Mouse (Mus musculus) thymus, adult 2 months (tissue): ENCODE results near the gene Trabd2b. TPM values are rescaled to one million over a fixed set of nuclear protein-coding genes. Genes with fewer than 3 reads are reported as not detected.

Experiments
- DNase-seq: peaks from one replicate; pipeline ENCODE4 v3.0.0; 2021
- H3K27ac ChIP-seq: fragments of 200-500 bp; 2 replicates; pipeline ENCODE4 v1.5.1; 2012; ENCODE audit warnings: low read length, control low read depth; ENCODE audit not compliant: control insufficient read depth, insufficient read depth
- H3K27me3 ChIP-seq: fragments of 200-500 bp; 2 replicates; pipeline ENCODE4 v1.6.1; 2012; ENCODE audit warnings: mild to moderate bottlenecking, low read length, moderate library complexity, mixed read lengths; ENCODE audit not compliant: control insufficient read depth, insufficient read depth
- H3K36me3 ChIP-seq: fragments of 200-500 bp; 2 replicates; pipeline ENCODE4 v1.6.1; 2012; ENCODE audit warnings: mild to moderate bottlenecking, low read length, moderate library complexity; ENCODE audit not compliant: control insufficient read depth, insufficient read depth
- H3K4me1 ChIP-seq: fragments of 200-500 bp; replicated peaks from 2 replicates; pipeline ENCODE4 v1.6.1; 2012; ENCODE audit warnings: low read length; ENCODE audit not compliant: control insufficient read depth, insufficient read depth
- H3K4me3 ChIP-seq: fragments of 200-500 bp; 2 replicates; pipeline ENCODE4 v1.5.1; 2012; ENCODE audit warnings: mild to moderate bottlenecking, low read length, control low read depth, moderate library complexity; ENCODE audit not compliant: control insufficient read depth, insufficient read depth
- CTCF ChIP-seq: fragments of 200-500 bp; IDR thresholded peaks from 2 replicates; pipeline ENCODE4 v1.5.1; 2012; ENCODE audit warnings: mild to moderate bottlenecking, control low read depth, low read length, moderate library complexity, borderline replicate concordance; ENCODE audit not compliant: control insufficient read depth, poor library complexity, insufficient read depth; ENCODE audit errors: extremely low read depth
- POLR2A ChIP-seq: fragments of 200-500 bp; IDR thresholded peaks from 2 replicates; pipeline ENCODE4 v1.6.1; 2012; ENCODE audit warnings: mild to moderate bottlenecking, low read length, control low read depth, moderate library complexity; ENCODE audit not compliant: control insufficient read depth, poor library complexity, insufficient read depth; ENCODE audit errors: extremely low read depth
- WGBS: fragments of 180-500 bp; shearing (Covaris S2); methylation state at CpG from one replicate; pipeline ENCODE4 v1.1.7; 2018; 5-methylcytosine and 5-hydroxymethylcytosine counted together
- polyA plus RNA-seq: library from polyadenylated mRNA; depleted of rRNA; stranded (reverse); fragments of >200 nt; gene quantifications from 2 replicates; pipeline ENCODE4 v1.2.3, GENCODE M21; 2012; rRNA removed

The Trabd2b gene
- polyA plus RNA-seq = 0.88 and 1.5 TPM in 2 replicates

GRCm38 (mm10) chr4:114406355-114407101 lies at the start of gene Trabd2b:
Gene Trabd2b (plus strand): TSS chr4:114406724.
- 8% methylated on average over 61 of the region's 61 CpGs for WGBS
- no peak within 1 kb of the TSS for H3K27ac ChIP-seq
- H3K4me3 ChIP-seq = peak within 1 kb of the TSS; percentile 38
- TF ChIP-seq CTCF (no peak), POLR2A (no peak)
- peaks cover 3% of the 10 kb centered on the region; the same call in 1 of the 2 replicates for H3K4me1 ChIP-seq
- no peaks in the 10 kb centered on the region for H3K36me3 ChIP-seq
- H3K27me3 ChIP-seq = peaks cover 12% of the 10 kb centered on the region; the same call in 1 of the 2 replicates
- DNase-seq = peak; percentile 6

DNA sequence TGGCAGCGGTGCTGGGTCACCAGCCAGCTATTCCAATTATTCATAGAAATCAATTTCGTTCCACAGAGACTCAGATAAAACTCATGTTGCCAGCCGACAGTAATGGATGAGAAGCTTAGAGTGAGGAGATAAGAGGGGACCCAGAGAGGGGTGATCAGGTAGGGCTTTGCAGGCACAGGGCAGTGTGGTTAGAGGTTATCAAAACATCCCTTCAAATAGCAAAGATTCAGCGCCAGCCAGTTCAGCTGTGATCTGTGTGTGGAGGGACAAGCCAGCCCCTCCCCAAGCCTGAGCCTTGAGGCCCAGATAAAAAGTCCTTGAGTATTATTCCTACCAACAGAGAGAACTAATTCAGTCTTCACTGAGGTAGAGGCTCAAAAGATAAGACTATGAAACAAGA lies 49.1 kb upstream of the Trabd2b start:
- Histone ChIP-seq H3K4me3 (no peak overlapping the region), H3K27me3 (no peaks in the 10 kb centered on the region), H3K27ac (no peak overlapping the region), H3K4me1 (no peaks in the 10 kb centered on the region), H3K36me3 (no peaks in the 10 kb centered on the region)
- WGBS = 76% methylated on average over 4 of the region's 4 CpGs
- TF ChIP-seq CTCF (no peak), POLR2A (no peak)
- DNase-seq = no peak

- no peaks in the 10 kb centered on the region for H3K4me1 ChIP-seq
- no peak overlapping the region for H3K27ac ChIP-seq
- TF ChIP-seq POLR2A (no peak), CTCF (no peak)
Measured at GRCm38 (mm10) chr4:114358874-114359273, 47.6 kb upstream of the Trabd2b start.

DNA sequence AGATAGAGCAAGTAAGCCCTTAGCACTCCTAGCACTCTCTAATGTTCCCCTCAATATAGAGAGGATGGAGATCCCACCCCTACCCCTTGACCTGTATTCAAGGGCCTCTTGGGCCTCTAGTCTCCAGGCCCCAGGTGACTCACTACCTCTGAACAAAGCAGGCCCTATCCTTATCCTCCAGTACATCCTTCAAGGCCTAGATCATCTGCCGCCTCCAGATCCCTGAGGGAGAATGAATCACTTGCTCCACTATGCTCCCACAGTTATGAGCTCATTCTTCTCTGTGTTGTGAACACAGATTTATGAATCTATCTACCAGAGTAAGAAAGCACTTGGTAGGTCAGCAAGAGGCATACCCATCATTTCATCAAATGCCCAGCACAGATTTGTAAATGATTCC lies 46.7 kb upstream of the Trabd2b start:
- no peak overlapping the region for H3K4me3 ChIP-seq
- no peaks in the 10 kb centered on the region for H3K27me3 ChIP-seq
- 94% methylated on average over 1 of the region's 1 CpGs for WGBS
- TF ChIP-seq CTCF (no peak), POLR2A (no peak)
- H3K4me1 ChIP-seq = no peaks in the 10 kb centered on the region
- DNase-seq = no peak
- no peak overlapping the region for H3K27ac ChIP-seq
- no peaks in the 10 kb centered on the region for H3K36me3 ChIP-seq

More at GRCm38 (mm10) chr4:114358874-114359273, 47.6 kb upstream of the Trabd2b start:
- DNase-seq = no peak
- Histone ChIP-seq H3K36me3 (no peaks in the 10 kb centered on the region), H3K4me3 (no peak overlapping the region), H3K27me3 (no peaks in the 10 kb centered on the region)
- 83% methylated on average over 2 of the region's 2 CpGs for WGBS

DNA sequence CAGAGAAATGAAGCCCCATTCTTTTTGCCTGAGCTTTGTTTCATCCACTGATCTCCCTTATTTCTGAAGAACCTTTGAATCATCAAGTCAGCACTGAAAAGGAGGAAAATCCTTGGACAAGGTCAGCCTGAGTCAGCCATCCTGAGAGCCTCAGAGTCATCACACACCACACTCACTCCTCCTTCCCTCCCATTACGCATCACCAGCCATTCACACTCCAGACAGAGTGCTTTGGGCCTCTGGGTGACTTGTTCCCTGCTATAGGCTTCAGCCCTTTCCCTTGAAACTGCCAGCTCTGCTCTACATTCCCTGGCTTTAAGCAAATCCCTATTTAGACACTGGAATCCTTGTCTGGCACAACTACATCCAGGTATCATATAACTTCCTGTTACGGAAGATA lies 45.2 kb upstream of the Trabd2b start:
- TF ChIP-seq POLR2A = no peak
- TF ChIP-seq CTCF = no peak
- Histone ChIP-seq H3K27ac (no peak overlapping the region), H3K36me3 (no peaks in the 10 kb centered on the region), H3K27me3 (no peaks in the 10 kb centered on the region), H3K4me3 (no peak overlapping the region), H3K4me1 (no peaks in the 10 kb centered on the region)
- WGBS = 85% methylated on average over 2 of the region's 2 CpGs
- DNase-seq = no peak

- WGBS = 87% methylated on average over 4 of the region's 4 CpGs
- Histone ChIP-seq H3K27ac (no peak overlapping the region), H3K36me3 (no peaks in the 10 kb centered on the region), H3K4me1 (no peaks in the 10 kb centered on the region), H3K27me3 (no peaks in the 10 kb centered on the region), H3K4me3 (no peak overlapping the region)
- DNase-seq = no peak
- TF ChIP-seq CTCF = no peak
- no peak for TF ChIP-seq POLR2A
Measured at GRCm38 (mm10) chr4:114365000-114365399, 41.5 kb upstream of the Trabd2b start.

GRCm38 (mm10) chr4:114365595-114365994 lies 40.9 kb upstream of the Trabd2b start:
- H3K4me1 ChIP-seq = no peaks in the 10 kb centered on the region
- no peak overlapping the region for H3K27ac ChIP-seq
- no peak for DNase-seq
- TF ChIP-seq POLR2A (no peak), CTCF (no peak)
- H3K36me3 ChIP-seq = no peaks in the 10 kb centered on the region
- no peaks in the 10 kb centered on the region for H3K27me3 ChIP-seq
- H3K4me3 ChIP-seq = no peak overlapping the region
